ENCODE assay signal across 21 mouse cellular contexts in genomic region chr4:152353886-152354637, GRCm38 (mm10). TPM values are rescaled to one million over a fixed set of nuclear protein-coding genes. Genes with fewer than 3 reads are reported as not detected.
DNase-seq lines count a peak whose midpoint lies in the region; ATAC-seq and TF ChIP-seq lines count a peak whose summit lies in the region.
"Had no signal": no experiment of that assay in that cellular context is flagged by ENCODE, and none has a peak within 500 bp of the region (broad histone marks: within the 10 kb centered on the region; RNA-seq: fewer than 3 reads in every experiment).

No protein-coding gene starts in this region.

- H3K9ac ChIP-seq in midbrain, embryonic 15.5 days = no peak overlapping the region
- H3K9ac ChIP-seq: forebrain, embryonic 13.5 days; heart, embryonic 13.5 days; hindbrain, embryonic 15.5 days had no signal

- H3K36me3 ChIP-seq in E14TG2a.4 (ENCODE audit: insufficient read depth, low read length) = peaks cover 4% of the 10 kb centered on the region; the same call in 1 of the 2 replicates
- peaks cover 4% of the 10 kb centered on the region; the same call in 1 of the 2 replicates for H3K36me3 ChIP-seq in midbrain, embryonic 15.5 days (replicated peaks)
- H3K36me3 ChIP-seq: heart, embryonic 13.5 days had no signal

- DNase-seq in heart, adult 8-10 months (ENCODE audit: low spot score) = peak; percentile 16
- DNase-seq in heart, adult 9 months (ENCODE audit: low spot score in 2 of 2) = no peak
- peak; percentile 38 for DNase-seq in 3134 (ENCODE audit: extremely low read depth, insufficient read length, low spot score)
- DNase-seq in kidney, adult 18-20 months = no peak
- DNase-seq in urinary bladder, adult 2 months (ENCODE audit: low spot score) = no peak
- DNase-seq: adrenal gland, adult 2 months; adrenal gland, postnatal 25 days; cerebellum, adult 8-10 months; cerebellum, postnatal 14 days; gastrocnemius, adult 2 months; gastrocnemius, postnatal 25 days; heart, postnatal 36 days had no signal

- TF ChIP-seq CTCF in E14TG2a.4 (conservative IDR thresholded peaks at IDR 0.05; ENCODE audit: low read length) = no peak

- 82% methylated on average over 14 of the region's 14 CpGs for WGBS in midbrain, embryonic 15.5 days

- no peaks in the 10 kb centered on the region for H3K9me3 ChIP-seq in E14TG2a.4 (ENCODE audit: low read length)
- H3K9me3 ChIP-seq in midbrain, embryonic 15.5 days = no peaks in the 10 kb centered on the region
- H3K9me3 ChIP-seq: forebrain, embryonic 13.5 days; heart, embryonic 13.5 days; hindbrain, embryonic 15.5 days had no signal

- H3K4me2 ChIP-seq in midbrain, embryonic 15.5 days = no peak overlapping the region
- H3K4me2 ChIP-seq: forebrain, embryonic 13.5 days; heart, embryonic 13.5 days; hindbrain, embryonic 15.5 days had no signal

- 0 out of 2 replicates have a peak overlapping the region, but pooled peaks have one; percentile 23 for H3K4me3 ChIP-seq in E14TG2a.4 (replicated peaks; ENCODE audit: low read length)
- no peak overlapping the region for H3K4me3 ChIP-seq in midbrain, embryonic 15.5 days
- H3K4me3 ChIP-seq: forebrain, embryonic 13.5 days; gastrocnemius, adult 2 months; heart, embryonic 13.5 days; hindbrain, embryonic 15.5 days had no signal

- no peak overlapping the region for H3K27ac ChIP-seq in midbrain, embryonic 15.5 days
- H3K27ac ChIP-seq: forebrain, embryonic 13.5 days; gastrocnemius, adult 2 months; heart, embryonic 13.5 days; hindbrain, embryonic 15.5 days had no signal

- peaks cover 21% of the 10 kb centered on the region for H3K27me3 ChIP-seq in E14TG2a.4 (ENCODE audit: insufficient read depth, low read length)
- H3K27me3 ChIP-seq in midbrain, embryonic 15.5 days (replicated peaks) = peaks cover 6% of the 10 kb centered on the region; the same call in 1 of the 2 replicates

- peak; percentile 18; the same call in 1 of the 2 replicates for ATAC-seq in common myeloid progenitor, adult 5-6 weeks (replicated peaks; ENCODE audit: low read depth, poor library complexity, severe bottlenecking)
- ATAC-seq in midbrain, embryonic 15.5 days (replicated peaks) = no peak
- ATAC-seq: CD4-positive, CD25-positive, alpha-beta regulatory T cell, adult 4 months; forebrain, embryonic 13.5 days; intestine, postnatal 0 days had no signal

- H3K4me1 ChIP-seq in E14TG2a.4 (replicated peaks; ENCODE audit: low read depth, low read length) = peaks cover 89% of the 10 kb centered on the region
- peaks cover 29% of the 10 kb centered on the region for H3K4me1 ChIP-seq in midbrain, embryonic 15.5 days
- H3K4me1 ChIP-seq: heart, embryonic 13.5 days had no signal

RNA-seq across cellular contexts. Expression of gene Chd5, which starts 15.6 kb away (rescaled TPM):
- total RNA-seq in heart, adult 8-10 months (2022) = under 1 TPM; 0.19 to 0.59 (median 0.27) TPM
- under 0.01 and 0.05 TPM in 2 replicates for total RNA-seq in common myeloid progenitor, adult 5-6 weeks (2017)
- polyA plus RNA-seq in midbrain, embryonic 15.5 days (2015; fragmentation: Nextera tagmentation; extraction: Ambion mirVana) = 57.0 and 65.0 TPM in 2 replicates
- polyA plus RNA-seq in urinary bladder, adult 2 months (2012; rRNA removed) = 0.55 and 0.56 TPM in 2 replicates

RNA-seq across cellular contexts. Expression of gene Rpl22, which starts 28.5 kb away (rescaled TPM):
- 100 to 1,000 TPM; 266 to 327 (median 276) TPM for total RNA-seq in heart, adult 8-10 months (2022)
- 3,442 and 3,905 TPM in 2 replicates for total RNA-seq in common myeloid progenitor, adult 5-6 weeks (2017)
- polyA plus RNA-seq in midbrain, embryonic 15.5 days (2015; fragmentation: Nextera tagmentation; extraction: Ambion mirVana) = 127 and 133 TPM in 2 replicates
- 727 and 877 TPM in 2 replicates for polyA plus RNA-seq in urinary bladder, adult 2 months (2012; rRNA removed)

RNA-seq across cellular contexts. Expression of gene Rnf207, which starts 35.3 kb away (rescaled TPM):
- total RNA-seq in heart, adult 8-10 months (2022) = 10 to 100 TPM; 29.1 to 63.4 (median 46.1) TPM
- total RNA-seq in common myeloid progenitor, adult 5-6 weeks (2017) = not detected in 2 replicates
- polyA plus RNA-seq in midbrain, embryonic 15.5 days (2015; fragmentation: Nextera tagmentation; extraction: Ambion mirVana) = 8.0 and 8.6 TPM in 2 replicates
- 28.0 and 34.9 TPM in 2 replicates for polyA plus RNA-seq in urinary bladder, adult 2 months (2012; rRNA removed)
- total RNA-seq: gastrocnemius, adult 2 months; gastrocnemius, postnatal 25 days; MEL had no signal
- polyA plus RNA-seq: CD4-positive, CD25-positive, alpha-beta regulatory T cell, adult 4 months had no signal

RNA-seq across cellular contexts. Expression of gene Icmt, which starts 57.0 kb away (rescaled TPM):
- total RNA-seq in heart, adult 8-10 months (2022) = 10 to 100 TPM; 25.2 to 36.4 (median 30.6) TPM
- 12.2 and 17.7 TPM in 2 replicates for total RNA-seq in common myeloid progenitor, adult 5-6 weeks (2017)
- 20.4 and 24.5 TPM in 2 replicates for polyA plus RNA-seq in midbrain, embryonic 15.5 days (2015; fragmentation: Nextera tagmentation; extraction: Ambion mirVana)
- polyA plus RNA-seq in urinary bladder, adult 2 months (2012; rRNA removed) = 25.2 and 26.2 TPM in 2 replicates

Comparison
In these comparisons a context has a peak if more than half of its experiments do, and no peak if none do; other contexts are left out.
1. DNase-seq: peak in heart, adult 8-10 months (single experiment) and 3134 (single experiment); none in heart, adult 9 months (0 of 2), kidney, adult 18-20 months (single experiment) and urinary bladder, adult 2 months (single experiment).
2. RNA of gene Rpl22, which starts 28.5 kb away (total RNA-seq): 3,442 to 3,905 TPM in common myeloid progenitor, adult 5-6 weeks; 266 to 327 TPM in heart, adult 8-10 months; every median in the first group is over 10 times any median in the second.
3. RNA of gene Rnf207, which starts 35.3 kb away (total RNA-seq): 29.1 to 63.4 TPM in heart, adult 8-10 months; not detected in common myeloid progenitor, adult 5-6 weeks; every median in the first group is over 10 times any median in the second.